Mouse (Mus musculus) gastrocnemius, postnatal 14 days (tissue): ENCODE data around the gene Haus5. TPM values are rescaled to one million over a fixed set of nuclear protein-coding genes. Genes with fewer than 3 reads are reported as not detected.

Source experiments
- total RNA-seq, 2 experiments: library from RNA; stranded (reverse); gene quantifications; 2 replicates each; pipeline ENCODE4 v1.2.3; 2021

Haus5 gene
- total RNA-seq, 2 experiments from 2014 or later, result 2.8 to 2.9 TPM

Other genes starting within 250 kb of the Haus5 start
- gene Hcst, start 245.1 kb downstream of the Haus5 start, total RNA-seq, result under 1 TPM in 1 of 2 experiments, not detected in 1; 0.94 TPM
- gene Nfkbid, start 243.3 kb downstream of the Haus5 start, total RNA-seq, result under 1 TPM; 0.21 to 0.33 TPM
- gene Aplp1, start 219.5 kb downstream of the Haus5 start, total RNA-seq, result 1 to 10 TPM; 1.9 to 2.3 TPM
- not detected for gene Kirrel2, start 207.3 kb downstream of the Haus5 start, total RNA-seq
- gene Nphs1, start 206.7 kb downstream of the Haus5 start, total RNA-seq, result not detected
- not detected for gene Prodh2, start 171.4 kb downstream of the Haus5 start, total RNA-seq
- gene Arhgap33, start 129.9 kb downstream of the Haus5 start, total RNA-seq, result 1 to 10 TPM in 1 of 2 experiments, under 1 TPM in 1; 0.98 to 2.4 TPM
- 100 to 1,000 TPM; 455 to 476 TPM for gene Hspb6, start 112.8 kb downstream of the Haus5 start, total RNA-seq
- 1 to 10 TPM; 3.9 to 4.8 TPM for gene Proser3, start 112.7 kb downstream of the Haus5 start, total RNA-seq
- gene Lin37, start 105.2 kb downstream of the Haus5 start, total RNA-seq, result 1 to 10 TPM; 8.4 to 9.1 TPM
- 10 to 100 TPM; 49.6 to 50.1 TPM for gene U2af1l4, start 101.7 kb downstream of the Haus5 start, total RNA-seq
- 1 to 10 TPM in 1 of 2 experiments, under 1 TPM in 1; 0.74 to 1.7 TPM for gene Gm49396, start 101.7 kb downstream of the Haus5 start, total RNA-seq
- gene Psenen, start 101.4 kb downstream of the Haus5 start, total RNA-seq, result 10 to 100 TPM; 83.4 to 92.7 TPM
- under 1 TPM; 0.60 to 0.88 TPM for gene Igflr1, start 99.6 kb downstream of the Haus5 start, total RNA-seq
- 10 to 100 TPM; 14.1 to 15.2 TPM for gene Kmt2b, start 76.3 kb downstream of the Haus5 start, total RNA-seq
- not detected for gene Zbtb32, start 66.1 kb downstream of the Haus5 start, total RNA-seq
- under 1 TPM; 0.14 to 0.16 TPM for gene Upk1a, start 52.1 kb downstream of the Haus5 start, total RNA-seq
- 1,000 to 10,000 TPM; 1,322 to 1,882 TPM for gene Cox6b1, start 38.8 kb downstream of the Haus5 start, total RNA-seq
- gene Etv2, start 29.1 kb downstream of the Haus5 start, total RNA-seq, result not detected
- 10 to 100 TPM; 35.4 to 37.3 TPM for gene Rbm42, start 14.7 kb downstream of the Haus5 start, total RNA-seq
- gene Pmis2, start 6.6 kb upstream of the Haus5 start, total RNA-seq, result 1 to 10 TPM; 2.3 to 2.6 TPM
- not detected for gene 2200002J24Rik, start 33.9 kb upstream of the Haus5 start, total RNA-seq
- gene Atp4a, start 47.2 kb upstream of the Haus5 start, total RNA-seq, result under 1 TPM; 0.16 to 0.41 TPM
- 100 to 1,000 TPM; 222 to 233 TPM for gene Tmem147, start 64.5 kb upstream of the Haus5 start, total RNA-seq
- gene Gapdhs, start 78.7 kb upstream of the Haus5 start, total RNA-seq, result not detected
- gene Sbsn, start 86.5 kb upstream of the Haus5 start, total RNA-seq, result 1 to 10 TPM; 3.7 to 4.1 TPM
- under 1 TPM in 1 of 2 experiments, not detected in 1; 0.57 TPM for gene Dmkn, start 98.8 kb upstream of the Haus5 start, total RNA-seq
- gene Krtdap, start 122.9 kb upstream of the Haus5 start, total RNA-seq, result 1 to 10 TPM; 3.4 to 3.6 TPM
- gene Ffar2, start 158.8 kb upstream of the Haus5 start, total RNA-seq, result under 1 TPM in 1 of 2 experiments, not detected in 1; 0.16 TPM
- not detected for gene Ffar3, start 191.2 kb upstream of the Haus5 start, total RNA-seq
- gene Ffar1, start 196.6 kb upstream of the Haus5 start, total RNA-seq, result not detected
- gene Cd22, start 215.3 kb upstream of the Haus5 start, total RNA-seq, result under 1 TPM in 1 of 2 experiments, not detected in 1; 0.29 TPM
- gene Mag, start 249.9 kb upstream of the Haus5 start, total RNA-seq, result 1 to 10 TPM; 3.5 to 9.6 TPM